Mouse (Mus musculus) forebrain, embryonic 12.5 days (tissue): ENCODE data around the gene Tnpo2. TPM values are rescaled to one million over a fixed set of nuclear protein-coding genes. Genes with fewer than 3 reads are reported as not detected.

ENCODE experiments used
- ATAC-seq: fragments of 200-750 bp; cut with Nextera tagmentation; 2 replicates; pipeline ENCODE4 v1.8.0; 2017; ENCODE audit warnings: moderate TSS enrichment; ENCODE audit not compliant: low FRiP score
- H3K27ac ChIP-seq: fragments of 300-500 bp; sonication (generic); 2 replicates; pipeline ENCODE4 v1.5.1; 2016; ENCODE audit warnings: mild to moderate bottlenecking
- H3K27me3 ChIP-seq: fragments of 300-500 bp; sonication (generic); 2 replicates; pipeline ENCODE4 v1.6.1; 2016; ENCODE audit warnings: mild to moderate bottlenecking
- H3K36me3 ChIP-seq: fragments of 300-500 bp; sonication (generic); replicated peaks from 2 replicates; pipeline ENCODE4 v1.6.1; 2016; ENCODE audit warnings: mild to moderate bottlenecking
- H3K4me1 ChIP-seq: fragments of 300-500 bp; sonication (generic); 2 replicates; pipeline ENCODE4 v1.6.1; 2016
- H3K4me2 ChIP-seq: fragments of 300-500 bp; sonication (generic); 2 replicates; pipeline ENCODE4 v1.6.1; 2016; ENCODE audit warnings: mild to moderate bottlenecking, moderate library complexity
- H3K4me3 ChIP-seq: fragments of 300-500 bp; sonication (generic); replicated peaks from 2 replicates; pipeline ENCODE4 v1.5.1; 2016; ENCODE audit warnings: mild to moderate bottlenecking
- H3K9ac ChIP-seq: fragments of 300-500 bp; sonication (generic); 2 replicates; pipeline ENCODE4 v1.6.1; 2016; ENCODE audit warnings: mild to moderate bottlenecking
- H3K9me3 ChIP-seq: fragments of 300-500 bp; sonication (generic); 2 replicates; pipeline ENCODE4 v1.6.1; 2016
- WGBS: fragments of 180-500 bp; shearing (Covaris S2); methylation state at CpG from one replicate; pipeline ENCODE4 v1.1.7; 2016; 5-methylcytosine and 5-hydroxymethylcytosine counted together
- polyA plus RNA-seq: library from polyadenylated mRNA; unstranded; fragments of >200 nt; fragmentation: Nextera tagmentation; extraction: Ambion mirVana; gene quantifications from 2 replicates; pipeline ENCODE4 v1.2.1, GENCODE M21; 2016

Gene Tnpo2
- polyA plus RNA-seq, 1 experiment from 2014 or later, result 45.1 TPM

- Histone ChIP-seq H3K9me3 (no peaks in the 10 kb centered on the region), H3K4me1 (peaks cover 39% of the 10 kb centered on the region), H3K36me3 (peaks cover 52% of the 10 kb centered on the region), H3K9ac (peak overlapping the region; percentile 99; the same call in 1 of the 2 replicates), H3K27me3 (no peaks in the 10 kb centered on the region), H3K27ac (no peak overlapping the region), H3K4me2 (peak overlapping the region; percentile 97; the same call in 1 of the 2 replicates), H3K4me3 (peak overlapping the region; percentile 99)
- 92% methylated on average over 14 of the region's 14 CpGs for WGBS
- ATAC-seq, result no peak
Observed at GRCm38 (mm10) chr8:85029271-85029670, 7.4 kb upstream of the Tnpo2 start.

GRCm38 (mm10) chr8:85032622-85033311 is 3.9 kb upstream of the Tnpo2 start:
- H3K4me1 ChIP-seq, result peaks cover 39% of the 10 kb centered on the region
- H3K4me3 ChIP-seq, result no peak overlapping the region
- H3K27ac ChIP-seq, result no peak overlapping the region
- peaks cover 54% of the 10 kb centered on the region for H3K36me3 ChIP-seq
- no peak overlapping the region for H3K9ac ChIP-seq
- ATAC-seq, result no peak
- no peaks in the 10 kb centered on the region for H3K27me3 ChIP-seq
- 84% methylated on average over 4 of the region's 4 CpGs for WGBS
- H3K4me2 ChIP-seq, result no peak overlapping the region
- H3K9me3 ChIP-seq, result no peaks in the 10 kb centered on the region

GRCm38 (mm10) chr8:85033867-85034266 is 2.8 kb upstream of the Tnpo2 start:
- Histone ChIP-seq H3K36me3 (peaks cover 53% of the 10 kb centered on the region), H3K4me2 (no peak overlapping the region), H3K4me3 (no peak overlapping the region), H3K27me3 (no peaks in the 10 kb centered on the region), H3K27ac (0 out of 2 replicates have a peak overlapping the region, but pooled peaks have one; percentile 3), H3K9ac (no peak overlapping the region), H3K9me3 (no peaks in the 10 kb centered on the region), H3K4me1 (peaks cover 35% of the 10 kb centered on the region)
- WGBS, result 67% methylated on average over 1 of the region's 1 CpGs
- ATAC-seq, result no peak

GRCm38 (mm10) chr8:85034764-85035163 is 2.0 kb upstream of the Tnpo2 start:
- no peaks in the 10 kb centered on the region for H3K9me3 ChIP-seq
- WGBS, result 4% methylated on average over 13 of the region's 13 CpGs
- H3K4me1 ChIP-seq, result peaks cover 33% of the 10 kb centered on the region
- H3K36me3 ChIP-seq, result peaks cover 44% of the 10 kb centered on the region
- H3K9ac ChIP-seq, result peak overlapping the region; percentile 72; the same call in 1 of the 2 replicates
- no peak overlapping the region for H3K27ac ChIP-seq
- peak overlapping the region; percentile 83 for H3K4me2 ChIP-seq
- no peaks in the 10 kb centered on the region for H3K27me3 ChIP-seq
- peak overlapping the region; percentile 83 for H3K4me3 ChIP-seq
- ATAC-seq, result no peak

GRCm38 (mm10) chr8:85035165-85035727 is 1.5 kb upstream of the Tnpo2 start:
- peaks cover 44% of the 10 kb centered on the region for H3K36me3 ChIP-seq
- no peaks in the 10 kb centered on the region for H3K9me3 ChIP-seq
- H3K27ac ChIP-seq, result peak overlapping the region; percentile 84; the same call in 1 of the 2 replicates
- WGBS, result 8% methylated on average over 12 of the region's 12 CpGs
- peak overlapping the region; percentile 72 for H3K9ac ChIP-seq
- H3K4me1 ChIP-seq, result peaks cover 37% of the 10 kb centered on the region
- ATAC-seq, result no peak
- peak overlapping the region; percentile 83 for H3K4me2 ChIP-seq
- no peaks in the 10 kb centered on the region for H3K27me3 ChIP-seq
- H3K4me3 ChIP-seq, result peak overlapping the region; percentile 83

- no peaks in the 10 kb centered on the region for H3K27me3 ChIP-seq
- peak overlapping the region; percentile 72 for H3K9ac ChIP-seq
- WGBS, result under 1% methylated on average over 15 of the region's 15 CpGs
- peak overlapping the region; percentile 83 for H3K4me3 ChIP-seq
- H3K9me3 ChIP-seq, result no peaks in the 10 kb centered on the region
- H3K27ac ChIP-seq, result peak overlapping the region; percentile 84
- peak; percentile 2; the same call in 1 of the 2 replicates for ATAC-seq
- peaks cover 44% of the 10 kb centered on the region for H3K36me3 ChIP-seq
- H3K4me1 ChIP-seq, result peaks cover 37% of the 10 kb centered on the region
- H3K4me2 ChIP-seq, result peak overlapping the region; percentile 83
Observed at GRCm38 (mm10) chr8:85035728-85036310, 896 bp upstream of the Tnpo2 start.

GRCm38 (mm10) chr8:85036381-85036717 is 366 bp upstream of the Tnpo2 start:
- peaks cover 46% of the 10 kb centered on the region for H3K36me3 ChIP-seq
- peak; percentile 45 for ATAC-seq
- peak overlapping the region; percentile 83 for H3K4me2 ChIP-seq
- 0% methylated on average over 9 of the region's 9 CpGs for WGBS
- H3K27me3 ChIP-seq, result no peaks in the 10 kb centered on the region
- peak overlapping the region; percentile 84 for H3K27ac ChIP-seq
- peak overlapping the region; percentile 72 for H3K9ac ChIP-seq
- H3K4me1 ChIP-seq, result peaks cover 37% of the 10 kb centered on the region
- no peaks in the 10 kb centered on the region for H3K9me3 ChIP-seq
- H3K4me3 ChIP-seq, result peak overlapping the region; percentile 83

- H3K27ac ChIP-seq, result peak overlapping the region; percentile 100
- peak; percentile 70 for ATAC-seq
- peaks cover 44% of the 10 kb centered on the region for H3K36me3 ChIP-seq
- H3K9me3 ChIP-seq, result no peaks in the 10 kb centered on the region
- H3K27me3 ChIP-seq, result no peaks in the 10 kb centered on the region
- peak overlapping the region; percentile 83 for H3K4me3 ChIP-seq
- peak overlapping the region; percentile 96 for H3K4me2 ChIP-seq
- H3K9ac ChIP-seq, result peak overlapping the region; percentile 96
- peaks cover 41% of the 10 kb centered on the region for H3K4me1 ChIP-seq
- 0% methylated on average over 14 of the region's 14 CpGs for WGBS
Observed at GRCm38 (mm10) chr8:85037366-85037680, 608 bp downstream of the Tnpo2 start.

- H3K4me2 ChIP-seq, result peak overlapping the region; percentile 96
- under 1% methylated on average over 52 of the region's 57 CpGs for WGBS
- H3K36me3 ChIP-seq, result peaks cover 43% of the 10 kb centered on the region
- peak overlapping the region; percentile 96 for H3K9ac ChIP-seq
- H3K27ac ChIP-seq, result peak overlapping the region; percentile 100
- H3K9me3 ChIP-seq, result no peaks in the 10 kb centered on the region
- H3K4me3 ChIP-seq, result peak overlapping the region; percentile 83
- no peak; the same call in 1 of the 2 replicates for ATAC-seq
- H3K27me3 ChIP-seq, result no peaks in the 10 kb centered on the region
- H3K4me1 ChIP-seq, result peaks cover 41% of the 10 kb centered on the region
Observed at GRCm38 (mm10) chr8:85037681-85038531, 1.2 kb downstream of the Tnpo2 start.

- H3K4me1 ChIP-seq, result peaks cover 14% of the 10 kb centered on the region
- H3K4me2 ChIP-seq, result no peak overlapping the region
- no peak overlapping the region for H3K27ac ChIP-seq
- no peak overlapping the region for H3K9ac ChIP-seq
- H3K27me3 ChIP-seq, result no peaks in the 10 kb centered on the region
- H3K9me3 ChIP-seq, result no peaks in the 10 kb centered on the region
- H3K36me3 ChIP-seq, result peaks cover 86% of the 10 kb centered on the region
- no peak overlapping the region for H3K4me3 ChIP-seq
- ATAC-seq, result no peak
- 88% methylated on average over 6 of the region's 6 CpGs for WGBS
Observed at GRCm38 (mm10) chr8:85043619-85044018, 6.9 kb downstream of the Tnpo2 start.

GRCm38 (mm10) chr8:85057367-85057766 is 20.7 kb downstream of the Tnpo2 start:
- no peak overlapping the region for H3K27ac ChIP-seq
- ATAC-seq, result no peak
- no peak overlapping the region for H3K4me3 ChIP-seq
- H3K4me2 ChIP-seq, result no peak overlapping the region
- no peaks in the 10 kb centered on the region for H3K9me3 ChIP-seq
- H3K27me3 ChIP-seq, result no peaks in the 10 kb centered on the region
- H3K9ac ChIP-seq, result no peak overlapping the region
- WGBS, result 89% methylated on average over 7 of the region's 7 CpGs
- H3K36me3 ChIP-seq, result peaks cover 51% of the 10 kb centered on the region
- peaks cover 19% of the 10 kb centered on the region for H3K4me1 ChIP-seq
